Mouse (Mus musculus): ENCODE measurements around the gene Gm10337. TPM values are rescaled to one million over a fixed set of nuclear protein-coding genes. Genes with fewer than 3 reads are reported as not detected.

The Gm10337 gene
- 25.0 TPM for total RNA-seq (2023)

DNA sequence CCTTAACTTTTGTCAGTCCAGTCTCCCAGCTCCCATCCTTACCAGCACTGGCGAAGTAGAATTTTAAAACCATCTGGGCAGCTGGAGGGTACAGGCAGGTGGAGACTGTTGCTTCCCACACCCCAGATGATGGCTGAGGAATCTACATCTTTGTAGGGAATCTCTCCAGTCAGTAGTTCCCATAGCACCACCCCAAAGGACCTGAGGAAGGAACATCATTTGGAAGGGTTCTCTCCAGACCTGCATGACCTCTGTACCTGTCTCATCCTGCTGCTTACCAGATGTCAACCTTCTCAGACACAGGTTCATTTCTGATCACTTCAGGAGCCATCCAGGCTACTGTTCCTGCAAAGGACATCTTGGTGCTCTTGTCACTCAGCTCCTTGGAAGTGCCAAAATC, at the start of gene Gm10337:
TSS of gene Gm10337 (plus strand) at position 276 of the 400 bp plus-strand sequence.

DNA sequence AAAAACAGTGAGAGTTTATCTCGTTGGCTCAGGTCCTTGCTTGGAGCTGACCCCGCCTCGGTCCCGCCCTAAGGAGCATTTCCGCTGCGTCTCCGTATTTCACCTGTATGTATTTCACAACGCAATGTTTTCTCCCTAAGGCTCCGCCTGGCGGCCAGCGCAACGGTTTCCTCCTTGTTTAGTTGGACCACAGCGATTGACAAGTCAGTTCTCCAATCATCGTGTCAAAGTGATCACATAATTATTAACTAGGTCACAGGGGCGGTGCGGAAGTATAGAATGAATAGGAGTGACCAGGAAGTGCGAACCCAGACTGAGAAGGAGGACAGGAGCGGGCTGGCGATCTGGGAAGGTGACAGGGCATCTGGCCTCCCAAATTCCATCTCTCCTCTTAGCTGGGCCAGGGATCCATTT, 44.6 kb upstream of the Gm10337 start, which contains the start of gene Prr13:
TSS of gene Prr13 (plus strand) at position 125 of the 414 bp plus-strand sequence.

DNA sequence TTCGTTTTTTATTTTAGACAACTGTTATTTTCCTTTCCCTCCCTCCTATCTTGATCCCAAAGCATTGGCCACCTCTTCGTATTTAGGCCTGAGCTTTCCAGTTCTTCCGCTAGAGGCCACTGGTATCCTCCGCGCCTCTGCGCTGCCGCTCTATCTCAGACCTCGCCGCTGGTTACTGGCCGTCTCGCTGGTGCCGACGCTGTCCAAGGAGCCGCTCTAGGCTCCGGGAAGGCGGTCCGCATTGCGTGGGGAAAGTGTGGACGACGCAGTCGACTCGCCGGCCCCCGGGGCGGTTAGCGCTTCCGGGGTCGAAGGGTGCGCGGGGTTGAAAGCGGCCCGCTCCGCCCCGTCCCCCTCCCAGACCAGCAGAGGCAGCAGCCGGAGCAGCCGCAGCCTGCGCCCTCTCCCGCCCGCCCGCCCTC, 33.3 kb upstream of the Gm10337 start, which contains the start of gene Pcbp2:
TSS of gene Pcbp2 (plus strand) at position 357 of the 422 bp plus-strand sequence.

DNA sequence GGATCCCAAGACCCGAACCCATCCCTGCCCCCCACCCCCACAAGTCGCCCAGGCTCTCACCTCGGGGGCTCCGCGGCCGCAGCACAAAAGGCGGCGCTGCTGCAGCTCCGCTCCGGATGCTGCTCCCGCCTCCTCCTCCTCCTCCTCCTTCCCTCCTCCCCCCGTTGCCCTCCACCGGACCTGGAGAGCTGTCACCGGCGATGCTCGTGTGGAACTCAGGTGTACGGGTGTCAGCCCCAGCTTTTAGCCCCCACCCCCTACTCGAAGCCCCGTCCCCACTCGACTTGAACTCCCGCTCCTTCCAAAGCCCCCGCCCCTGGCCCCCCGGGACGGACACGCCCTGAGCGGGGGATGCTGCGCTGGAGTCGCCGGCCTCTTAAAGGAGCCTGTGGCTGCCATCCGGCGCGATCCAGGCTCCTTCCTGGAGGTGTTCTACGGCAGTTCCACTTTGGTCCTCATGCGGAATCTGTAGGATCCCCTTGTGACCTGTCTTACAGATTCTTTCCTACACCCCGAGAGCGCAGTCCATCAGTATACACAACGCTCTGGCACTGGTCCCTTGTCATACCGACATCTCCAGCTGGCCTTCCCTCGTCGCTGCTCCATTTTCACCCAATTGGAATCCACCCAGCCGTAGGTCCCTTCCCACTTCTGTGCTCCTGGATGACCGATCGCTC, 13.3 kb downstream of the Gm10337 start, which contains the start of gene Map3k12:
TSS of gene Map3k12 (minus strand) at position 337 of the 677 bp plus-strand sequence.

DNA sequence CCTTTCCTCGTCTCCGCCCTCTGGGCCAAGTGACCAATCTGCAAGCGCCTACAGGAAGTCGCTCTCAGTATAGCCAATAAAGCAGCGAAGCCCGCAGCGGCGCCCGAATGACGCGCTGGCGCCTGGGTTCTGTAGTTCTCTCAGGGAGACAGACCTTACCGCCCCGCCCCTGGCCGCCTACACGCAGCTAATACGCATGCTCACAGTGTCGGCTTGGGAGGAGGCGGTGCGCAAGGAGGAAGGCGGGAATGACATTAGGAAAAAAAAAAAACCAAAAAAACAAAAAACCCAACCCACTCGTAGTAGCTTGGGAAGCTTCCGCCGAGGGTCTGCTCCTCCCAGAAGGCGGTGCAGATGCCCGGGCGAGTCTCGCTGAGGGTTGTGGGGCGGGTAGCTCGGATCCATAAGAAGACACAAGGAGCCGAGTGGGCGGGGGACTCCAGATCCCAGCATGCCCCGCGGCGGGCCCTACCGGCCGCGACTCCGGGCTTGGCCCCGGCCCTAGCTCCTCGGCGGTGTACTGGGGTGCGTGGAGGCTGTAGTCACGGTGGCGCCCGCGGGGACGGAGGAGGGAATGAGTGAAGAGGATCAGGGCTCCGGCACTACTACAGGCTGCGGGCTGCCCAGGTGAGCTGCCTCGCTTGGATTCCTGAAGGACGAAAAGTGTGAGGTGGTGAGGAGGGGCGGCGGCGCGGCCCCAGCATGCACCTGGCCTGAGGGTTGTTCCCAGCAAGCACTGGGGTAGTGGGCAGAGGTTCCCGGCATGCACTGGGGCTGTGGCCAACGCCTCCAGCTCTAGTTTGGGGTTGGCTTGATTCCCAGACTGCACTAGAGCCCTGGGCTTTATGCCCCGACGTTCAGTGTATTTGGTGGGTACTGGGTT, 14.7 kb downstream of the Gm10337 start, which contains the start of gene Tarbp2:
TSS of gene Tarbp2 (plus strand) at position 217 of the 883 bp plus-strand sequence.

DNA sequence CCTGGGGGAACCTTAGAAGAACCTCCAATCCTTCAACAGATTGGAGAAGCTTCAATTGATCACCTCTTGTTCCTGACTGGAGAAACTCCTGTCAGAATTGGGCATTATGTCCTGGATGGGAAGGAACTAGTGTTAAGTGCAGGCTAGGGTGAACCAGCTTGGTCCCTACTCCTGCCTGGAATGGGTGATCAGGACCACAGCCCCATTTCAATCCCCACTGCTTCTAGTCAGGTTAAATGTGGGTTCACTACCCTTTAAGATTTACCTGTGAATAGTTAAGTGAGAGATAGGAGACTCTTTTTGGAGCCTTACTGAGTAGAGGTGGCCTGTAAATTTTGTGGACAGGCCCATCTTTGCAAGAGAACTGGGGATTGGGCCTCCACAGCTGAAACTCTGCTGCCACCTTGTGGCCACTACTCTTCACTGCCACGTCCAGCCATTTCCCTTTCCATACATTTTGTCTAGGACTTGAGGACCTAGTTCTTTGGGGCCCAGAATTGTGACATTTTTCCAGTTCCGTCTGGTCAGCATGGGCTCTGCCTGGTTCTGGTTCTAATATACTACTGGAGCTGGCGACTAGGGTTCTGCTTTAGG, 21.5 kb downstream of the Gm10337 start, which contains the start of gene Npff:
TSS of gene Npff (minus strand) at position 51 of the 594 bp plus-strand sequence.

Other genes with a start within 250 kb of the Gm10337 start
- 27.7 TPM for gene Rarg, start 246.2 kb upstream of the Gm10337 start, total RNA-seq (2023)
- gene Gm9918, start 233.2 kb upstream of the Gm10337 start, total RNA-seq (2023), result not detected
- 28.6 TPM for gene Mfsd5, start 224.3 kb upstream of the Gm10337 start, total RNA-seq (2023)
- 0.71 TPM for gene Espl1, start 207.5 kb upstream of the Gm10337 start, total RNA-seq (2023)
- 522 TPM for gene Pfdn5, start 177.6 kb upstream of the Gm10337 start, total RNA-seq (2023)
- 78.3 TPM for gene Myg1, start 172.0 kb upstream of the Gm10337 start, total RNA-seq (2023)
- gene Aaas, start 153.0 kb upstream of the Gm10337 start, total RNA-seq (2023), result 45.9 TPM
- not detected for gene Sp7, start 136.5 kb upstream of the Gm10337 start, total RNA-seq (2023)
- 133 TPM for gene Sp1, start 97.6 kb upstream of the Gm10337 start, total RNA-seq (2023)
- gene Amhr2, start 58.4 kb upstream of the Gm10337 start, total RNA-seq (2023), result 0.74 TPM
- 45.7 TPM for gene Prr13, start 44.7 kb upstream of the Gm10337 start, total RNA-seq (2023)
- gene Pcbp2, start 33.2 kb upstream of the Gm10337 start, total RNA-seq (2023), result 825 TPM
- 5.8 TPM for gene Map3k12, start 13.3 kb downstream of the Gm10337 start, total RNA-seq (2023)
- gene Tarbp2, start 14.5 kb downstream of the Gm10337 start, total RNA-seq (2023), result 58.2 TPM
- gene Npff, start 21.2 kb downstream of the Gm10337 start, total RNA-seq (2023), result 22.5 TPM
- gene Gm28047, start 121.3 kb downstream of the Gm10337 start, total RNA-seq (2023), result not detected
- 119 TPM for gene Atf7, start 121.7 kb downstream of the Gm10337 start, total RNA-seq (2023)
- 3.5 TPM for gene Atp5g2, start 168.6 kb downstream of the Gm10337 start, total RNA-seq (2023)
- 51.2 TPM for gene Calcoco1, start 218.5 kb downstream of the Gm10337 start, total RNA-seq (2023)

Measured in CD4-positive naive resting alpha-beta T cell, adult 57 days (primary cell).